ENCODE assay signal across 14 mouse cellular contexts in genomic region chr2:93097016-93097415, GRCm38 (mm10).
"Had no signal": no experiment of that assay in that cellular context is flagged by ENCODE, and none has a peak within 500 bp of the region (broad histone marks: within the 10 kb centered on the region; RNA-seq: fewer than 3 reads in every experiment).

No protein-coding gene starts in this region.

- H3K27ac ChIP-seq: limb, embryonic 15.5 days; liver, embryonic 12.5 days; liver, embryonic 14.5 days; midbrain, embryonic 10.5 days; neural tube, embryonic 13.5 days; neural tube, embryonic 15.5 days; stomach, embryonic 15.5 days; stomach, postnatal 0 days had no signal

- H3K9ac ChIP-seq: limb, embryonic 15.5 days; liver, embryonic 12.5 days; liver, embryonic 14.5 days; lung, embryonic 14.5 days; neural tube, embryonic 13.5 days; neural tube, embryonic 15.5 days; stomach, embryonic 15.5 days had no signal

- DNase-seq: lung, adult 18-20 months; lung, embryonic 14.5 days; lung, postnatal 10 days; lung, postnatal 4 days; right cerebral cortex, postnatal 14 days had no signal

- H3K4me3 ChIP-seq: limb, embryonic 15.5 days; liver, embryonic 12.5 days; midbrain, embryonic 10.5 days; myocyte; neural tube, embryonic 13.5 days; neural tube, embryonic 15.5 days; stomach, embryonic 15.5 days had no signal

- H3K4me2 ChIP-seq: limb, embryonic 15.5 days; liver, embryonic 12.5 days; lung, embryonic 14.5 days; neural tube, embryonic 13.5 days; neural tube, embryonic 15.5 days; stomach, embryonic 15.5 days had no signal

- H3K27me3 ChIP-seq: limb, embryonic 15.5 days; liver, embryonic 12.5 days; neural tube, embryonic 13.5 days; stomach, embryonic 15.5 days had no signal

- H3K36me3 ChIP-seq: limb, embryonic 15.5 days; liver, embryonic 12.5 days; midbrain, embryonic 10.5 days; neural tube, embryonic 13.5 days; neural tube, embryonic 15.5 days; stomach, embryonic 15.5 days had no signal

- H3K9me3 ChIP-seq: limb, embryonic 15.5 days; liver, embryonic 12.5 days; midbrain, embryonic 10.5 days; neural tube, embryonic 13.5 days; neural tube, embryonic 15.5 days; stomach, embryonic 15.5 days had no signal

- H3K4me1 ChIP-seq: limb, embryonic 15.5 days; liver, embryonic 12.5 days had no signal

- ATAC-seq: liver, embryonic 12.5 days had no signal
